Mouse (Mus musculus): ENCODE results near the gene Esrp2. TPM values are rescaled to one million over a fixed set of nuclear protein-coding genes. Genes with fewer than 3 reads are reported as not detected.

The Esrp2 gene
- polyA plus RNA-seq, 1 experiment from 2014 or later: 21.0 TPM

DNA sequence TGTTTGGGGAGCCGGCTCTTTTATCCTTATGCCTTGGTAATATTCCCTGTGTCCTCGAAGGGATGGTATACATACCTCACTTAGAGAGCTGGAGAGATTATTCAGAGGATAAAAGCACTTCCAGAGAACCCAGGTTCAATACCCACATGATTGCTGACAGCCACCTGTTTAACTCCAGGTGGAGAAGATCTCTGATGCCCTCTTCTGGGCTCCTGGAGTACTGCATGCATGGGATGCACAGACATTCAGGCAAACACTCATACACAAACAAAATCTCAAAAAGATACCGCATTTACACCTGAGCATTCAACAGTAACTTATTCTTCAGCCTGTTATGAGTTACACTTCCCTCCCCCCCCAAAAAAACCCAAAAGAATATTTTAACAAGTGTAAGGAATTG is 20.9 kb downstream of the Esrp2 start:
- Histone ChIP-seq H3K9me3 (replicated peaks; ENCODE audit: low read length) (no peaks in the 10 kb centered on the region), H3K36me3 (ENCODE audit: insufficient read depth, low read length) (no peaks in the 10 kb centered on the region), H3K4me3 (replicated peaks; ENCODE audit: low read depth, low read length) (no peak overlapping the region), H3K4me1 (replicated peaks; ENCODE audit: insufficient read depth, low read length) (no peaks in the 10 kb centered on the region), H3K27me3 (ENCODE audit: insufficient read depth, low read length) (no peaks in the 10 kb centered on the region), H3K4me2 (ENCODE audit: low read length) (no peak overlapping the region), H3K27ac (no peak overlapping the region), H3K9ac (ENCODE audit: low read depth, low read length) (no peak overlapping the region)
- peak; percentile 66 for TF ChIP-seq CTCF (IDR thresholded peaks at IDR 0.05; ENCODE audit: low read depth)
- 100% methylated on average over 3 of the region's 3 CpGs for WGBS
- DNase-seq (ENCODE audit: low spot score) (peak; percentile 38), ATAC-seq (replicated peaks; ENCODE audit: low FRiP score, low read depth) (no peak)

DNA sequence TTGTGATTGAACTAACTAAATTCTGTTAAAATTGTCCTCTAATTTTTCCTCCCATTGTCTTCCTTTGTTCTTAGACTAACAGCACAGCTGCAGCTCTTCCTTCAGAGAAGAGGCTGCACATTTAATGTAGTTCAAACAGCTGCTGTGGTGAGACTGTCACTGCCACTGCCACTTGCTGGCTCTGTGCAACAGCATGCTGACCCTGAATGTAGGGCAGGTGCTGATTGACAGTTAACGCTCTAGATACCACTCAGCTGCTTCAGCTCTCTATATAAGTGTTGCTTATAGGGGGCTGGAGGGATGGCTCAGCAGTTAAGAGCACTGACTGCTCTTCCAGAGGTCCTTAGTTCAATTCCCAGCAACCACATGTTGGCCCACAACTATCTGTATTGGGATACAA is 24.3 kb downstream of the Esrp2 start:
- H3K4me1 ChIP-seq (replicated peaks; ENCODE audit: insufficient read depth, low read length): no peaks in the 10 kb centered on the region
- 96% methylated on average over 1 of the region's 1 CpGs for WGBS
- no peak for TF ChIP-seq CTCF (IDR thresholded peaks at IDR 0.05; ENCODE audit: low read depth)
- no peak overlapping the region for H3K4me3 ChIP-seq (replicated peaks; ENCODE audit: low read depth, low read length)
- H3K9me3 ChIP-seq (replicated peaks; ENCODE audit: low read length): no peaks in the 10 kb centered on the region
- no peak overlapping the region for H3K9ac ChIP-seq (ENCODE audit: low read depth, low read length)
- H3K27me3 ChIP-seq (ENCODE audit: insufficient read depth, low read length): no peaks in the 10 kb centered on the region
- peak overlapping the region; percentile 19; the same call in 1 of the 2 replicates for H3K27ac ChIP-seq
- no peak overlapping the region for H3K4me2 ChIP-seq (ENCODE audit: low read length)
- no peak for DNase-seq (ENCODE audit: low spot score)
- H3K36me3 ChIP-seq (ENCODE audit: insufficient read depth, low read length): peaks cover 17% of the 10 kb centered on the region; the same call in 1 of the 2 replicates
- no peak for ATAC-seq (replicated peaks; ENCODE audit: low FRiP score, low read depth)

DNA sequence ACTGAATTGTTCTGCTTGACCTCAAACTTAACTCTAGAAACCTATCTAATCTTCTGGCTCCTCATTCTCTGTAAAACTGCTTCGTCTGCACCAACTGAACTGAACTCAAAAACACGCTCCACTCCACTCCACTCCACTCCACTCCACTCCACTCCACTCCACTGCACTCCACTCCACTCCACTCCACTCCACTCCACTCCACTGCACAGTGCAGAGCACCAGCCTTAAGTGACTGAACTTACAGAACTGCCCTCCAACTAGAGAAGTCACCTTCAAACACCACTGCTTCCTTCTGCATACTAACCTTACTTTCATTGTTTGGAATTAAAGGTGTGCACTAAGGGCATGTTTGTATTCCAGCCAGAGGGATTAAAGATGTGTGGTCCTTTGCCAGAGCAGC is 24.7 kb downstream of the Esrp2 start:
- peaks cover 17% of the 10 kb centered on the region; the same call in 1 of the 2 replicates for H3K36me3 ChIP-seq (ENCODE audit: insufficient read depth, low read length)
- DNase-seq (ENCODE audit: low spot score): no peak
- no peaks in the 10 kb centered on the region for H3K27me3 ChIP-seq (ENCODE audit: insufficient read depth, low read length)

DNA sequence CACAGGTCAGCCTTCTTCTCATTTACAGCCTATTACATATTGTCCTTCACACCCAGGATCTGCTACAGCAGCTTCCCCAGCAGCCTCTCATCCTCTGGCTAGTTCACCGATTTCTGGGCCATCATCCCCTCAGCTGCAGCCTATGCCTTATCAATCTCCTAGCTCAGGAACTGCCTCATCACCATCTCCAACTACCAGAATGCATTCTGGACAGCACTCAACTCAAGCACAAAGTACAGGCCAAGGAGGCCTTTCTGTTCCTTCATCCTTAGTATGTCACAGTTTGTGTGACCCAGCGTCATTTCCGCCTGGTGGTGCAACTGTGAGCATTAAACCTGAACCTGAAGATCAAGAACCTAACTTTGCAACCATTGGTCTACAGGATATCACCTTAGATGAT is 28.0 kb downstream of the Esrp2 start:
- H3K27me3 ChIP-seq (ENCODE audit: insufficient read depth, low read length): no peaks in the 10 kb centered on the region
- no peaks in the 10 kb centered on the region for H3K4me1 ChIP-seq (replicated peaks; ENCODE audit: insufficient read depth, low read length)
- no peak overlapping the region for H3K9ac ChIP-seq (ENCODE audit: low read depth, low read length)
- no peak overlapping the region for H3K4me2 ChIP-seq (ENCODE audit: low read length)
- DNase-seq (ENCODE audit: low spot score) (no peak), ATAC-seq (replicated peaks; ENCODE audit: low FRiP score, low read depth) (no peak)
- no peak for TF ChIP-seq CTCF (IDR thresholded peaks at IDR 0.05; ENCODE audit: low read depth)
- H3K4me3 ChIP-seq (replicated peaks; ENCODE audit: low read depth, low read length): no peak overlapping the region
- peaks cover 25% of the 10 kb centered on the region for H3K36me3 ChIP-seq (ENCODE audit: insufficient read depth, low read length)
- H3K9me3 ChIP-seq (replicated peaks; ENCODE audit: low read length): no peaks in the 10 kb centered on the region
- no peak overlapping the region for H3K27ac ChIP-seq
- WGBS: 95% methylated on average over 3 of the region's 3 CpGs

More for the DNA sequence above, 24.7 kb downstream of the Esrp2 start:
- Histone ChIP-seq H3K9ac (ENCODE audit: low read depth, low read length) (no peak overlapping the region), H3K4me3 (replicated peaks; ENCODE audit: low read depth, low read length) (no peak overlapping the region), H3K27ac (peak overlapping the region; percentile 19; the same call in 1 of the 2 replicates), H3K4me2 (ENCODE audit: low read length) (no peak overlapping the region), H3K4me1 (replicated peaks; ENCODE audit: insufficient read depth, low read length) (no peaks in the 10 kb centered on the region), H3K9me3 (replicated peaks; ENCODE audit: low read length) (no peaks in the 10 kb centered on the region)
- 66% methylated on average over 2 of the region's 2 CpGs for WGBS
- no peak for ATAC-seq (replicated peaks; ENCODE audit: low FRiP score, low read depth)
- TF ChIP-seq CTCF (IDR thresholded peaks at IDR 0.05; ENCODE audit: low read depth): no peak

DNA sequence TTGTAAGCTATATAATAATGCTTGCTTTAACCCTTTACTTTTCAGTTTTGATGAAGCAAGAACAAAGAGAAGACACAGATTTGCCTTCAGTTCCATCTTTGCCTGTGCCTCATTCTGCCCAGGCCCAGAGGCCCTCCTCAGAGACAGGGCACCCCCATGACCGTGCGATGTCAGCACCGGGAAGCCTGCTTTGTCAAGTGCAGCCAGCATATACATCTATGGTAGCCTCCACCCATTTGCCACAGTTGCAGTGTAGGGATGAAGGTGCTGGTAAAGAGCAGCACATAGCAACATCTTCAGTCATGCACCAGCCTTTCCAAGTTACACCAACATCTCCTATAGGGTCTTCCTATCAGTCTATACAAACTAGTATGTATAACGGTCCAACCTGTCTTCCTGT is 28.7 kb downstream of the Esrp2 start:
- H3K9ac ChIP-seq (ENCODE audit: low read depth, low read length): no peak overlapping the region
- H3K4me3 ChIP-seq (replicated peaks; ENCODE audit: low read depth, low read length): no peak overlapping the region
- DNase-seq (ENCODE audit: low spot score) (no peak), ATAC-seq (replicated peaks; ENCODE audit: low FRiP score, low read depth) (no peak)
- no peak overlapping the region for H3K4me2 ChIP-seq (ENCODE audit: low read length)
- no peaks in the 10 kb centered on the region for H3K4me1 ChIP-seq (replicated peaks; ENCODE audit: insufficient read depth, low read length)
- H3K27ac ChIP-seq: no peak overlapping the region
- no peaks in the 10 kb centered on the region for H3K27me3 ChIP-seq (ENCODE audit: insufficient read depth, low read length)
- no peaks in the 10 kb centered on the region for H3K9me3 ChIP-seq (replicated peaks; ENCODE audit: low read length)
- peaks cover 25% of the 10 kb centered on the region for H3K36me3 ChIP-seq (ENCODE audit: insufficient read depth, low read length)
- 96% methylated on average over 4 of the region's 4 CpGs for WGBS
- no peak for TF ChIP-seq CTCF (IDR thresholded peaks at IDR 0.05; ENCODE audit: low read depth)

DNA sequence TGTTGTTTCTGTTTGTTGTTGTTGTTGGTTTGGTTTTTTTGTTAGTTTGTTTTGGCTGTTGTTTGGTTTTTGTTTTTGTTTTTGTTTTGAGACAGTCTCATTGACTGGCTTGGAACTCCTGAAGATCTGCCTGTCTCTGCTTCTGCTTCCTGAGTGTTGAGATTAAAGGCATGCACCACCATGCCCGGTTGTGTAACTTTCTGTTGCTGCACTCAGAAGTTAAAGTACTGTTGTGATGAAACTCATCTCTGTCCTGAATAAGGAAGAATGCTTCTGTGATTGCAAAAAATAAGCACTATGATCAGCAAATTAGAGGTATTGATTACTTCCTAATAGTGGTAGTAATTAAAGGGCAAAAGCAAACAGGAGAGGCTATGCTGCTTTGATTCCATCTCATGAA is 30.6 kb downstream of the Esrp2 start:
- TF ChIP-seq CTCF (IDR thresholded peaks at IDR 0.05; ENCODE audit: low read depth): no peak
- Histone ChIP-seq H3K4me3 (replicated peaks; ENCODE audit: low read depth, low read length) (no peak overlapping the region), H3K4me1 (replicated peaks; ENCODE audit: insufficient read depth, low read length) (no peaks in the 10 kb centered on the region), H3K9ac (ENCODE audit: low read depth, low read length) (no peak overlapping the region), H3K4me2 (ENCODE audit: low read length) (no peak overlapping the region), H3K27ac (no peak overlapping the region), H3K36me3 (ENCODE audit: insufficient read depth, low read length) (peaks cover 25% of the 10 kb centered on the region), H3K27me3 (ENCODE audit: insufficient read depth, low read length) (no peaks in the 10 kb centered on the region), H3K9me3 (replicated peaks; ENCODE audit: low read length) (no peaks in the 10 kb centered on the region)
- WGBS: 81% methylated on average over 1 of the region's 1 CpGs
- ATAC-seq (replicated peaks; ENCODE audit: low FRiP score, low read depth): no peak
- DNase-seq (ENCODE audit: low spot score): no peak

DNA sequence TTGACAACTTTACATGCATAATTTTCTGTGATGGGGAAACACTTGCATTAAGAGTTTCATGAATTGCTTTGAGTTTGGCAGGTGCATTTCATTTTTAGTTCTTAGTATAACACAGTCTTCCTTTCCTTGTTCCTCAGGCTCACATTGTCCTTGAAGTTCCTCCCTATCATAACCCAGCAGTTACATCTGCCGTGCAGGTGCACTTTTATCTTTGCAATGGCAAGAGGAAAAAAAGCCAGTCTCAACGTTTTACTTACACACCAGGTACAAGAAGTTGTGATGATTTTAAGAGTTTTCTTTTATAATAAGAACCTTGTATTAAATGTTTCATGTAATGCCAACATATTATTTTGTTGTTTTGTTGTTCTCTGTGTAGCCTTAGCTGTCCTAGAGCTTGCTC is 32.9 kb downstream of the Esrp2 start:
- Histone ChIP-seq H3K4me2 (ENCODE audit: low read length) (no peak overlapping the region), H3K9ac (ENCODE audit: low read depth, low read length) (no peak overlapping the region), H3K36me3 (ENCODE audit: insufficient read depth, low read length) (peaks cover 24% of the 10 kb centered on the region), H3K4me3 (replicated peaks; ENCODE audit: low read depth, low read length) (no peak overlapping the region), H3K27me3 (ENCODE audit: insufficient read depth, low read length) (no peaks in the 10 kb centered on the region), H3K4me1 (replicated peaks; ENCODE audit: insufficient read depth, low read length) (no peaks in the 10 kb centered on the region), H3K27ac (no peak overlapping the region), H3K9me3 (replicated peaks; ENCODE audit: low read length) (no peaks in the 10 kb centered on the region)
- ATAC-seq (replicated peaks; ENCODE audit: low FRiP score, low read depth) (no peak), DNase-seq (ENCODE audit: low spot score) (no peak)
- WGBS: 89% methylated on average over 2 of the region's 2 CpGs
- no peak for TF ChIP-seq CTCF (IDR thresholded peaks at IDR 0.05; ENCODE audit: low read depth)
